Mouse (Mus musculus): Measurements from ENCODE around the gene Rgs3. TPM values are rescaled to one million over a fixed set of nuclear protein-coding genes. Genes with fewer than 3 reads are reported as not detected.

Gene Rgs3
- 10 to 100 TPM; 20.1 to 32.8 TPM for total RNA-seq (2021)
- long read RNA-seq, experiment 1, full-length matches to known transcripts, result 28 of 45 reads
- long read RNA-seq, experiment 1, partial matches to known transcripts, result 7 of 45 reads
- long read RNA-seq, experiment 1, other reads (novel, unspliced or antisense), result 10 of 45 reads
- long read RNA-seq, experiment 2, full-length matches to known transcripts, result 30 of 40 reads
- long read RNA-seq, experiment 2, partial matches to known transcripts, result 5 of 40 reads
- long read RNA-seq, experiment 2, other reads (novel, unspliced or antisense), result 5 of 40 reads

DNA sequence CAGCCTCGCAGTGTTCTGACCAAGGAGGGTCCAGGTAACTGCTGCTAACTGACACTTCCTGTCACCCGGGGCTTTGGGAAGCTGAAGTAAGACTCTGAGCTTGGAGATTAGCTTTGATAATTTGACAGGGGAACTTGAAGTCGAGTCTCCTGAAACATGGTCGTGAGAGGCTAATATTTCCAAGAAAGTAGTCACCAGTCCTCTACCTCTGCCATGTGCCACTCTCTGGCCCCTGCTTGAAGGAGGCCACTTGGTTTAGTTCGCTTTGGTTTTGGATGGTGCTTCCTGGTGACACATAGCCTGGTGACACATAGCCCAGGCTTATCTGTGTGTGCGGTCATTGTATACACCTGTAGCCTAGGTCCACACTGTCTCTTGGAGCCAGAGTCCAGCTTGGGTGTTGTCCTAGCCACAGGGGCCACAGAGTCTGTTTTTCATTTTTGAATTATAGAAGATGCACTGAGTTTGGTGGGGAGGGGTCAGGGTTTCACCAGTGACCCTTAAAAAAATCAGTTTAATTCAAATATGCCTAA is at the start of gene Rgs3:
TSS of gene Rgs3 (plus strand) at position 51 of the 533 bp plus-strand sequence.
- no peak for DNase-seq

DNA sequence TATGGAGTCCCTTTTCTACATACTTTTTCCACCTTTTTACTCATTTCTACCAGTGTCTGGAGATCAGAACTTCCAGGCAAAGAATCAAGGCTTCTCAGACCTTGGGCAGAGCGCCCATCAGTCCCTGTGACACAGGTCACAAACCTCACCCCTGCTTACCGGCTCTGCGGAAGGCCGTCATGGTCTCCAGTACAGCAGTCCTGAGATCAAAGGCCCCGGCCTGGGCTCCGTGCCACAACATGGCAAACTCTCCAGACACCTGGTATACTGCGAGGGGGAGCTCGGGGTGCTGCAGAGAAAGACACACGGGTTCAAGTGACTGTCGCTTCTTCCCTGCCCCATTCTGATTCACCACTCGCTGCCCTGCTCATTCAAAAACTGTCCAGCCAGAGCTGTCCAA is 49.7 kb upstream of the Rgs3 start:
- no peak for DNase-seq

DNA sequence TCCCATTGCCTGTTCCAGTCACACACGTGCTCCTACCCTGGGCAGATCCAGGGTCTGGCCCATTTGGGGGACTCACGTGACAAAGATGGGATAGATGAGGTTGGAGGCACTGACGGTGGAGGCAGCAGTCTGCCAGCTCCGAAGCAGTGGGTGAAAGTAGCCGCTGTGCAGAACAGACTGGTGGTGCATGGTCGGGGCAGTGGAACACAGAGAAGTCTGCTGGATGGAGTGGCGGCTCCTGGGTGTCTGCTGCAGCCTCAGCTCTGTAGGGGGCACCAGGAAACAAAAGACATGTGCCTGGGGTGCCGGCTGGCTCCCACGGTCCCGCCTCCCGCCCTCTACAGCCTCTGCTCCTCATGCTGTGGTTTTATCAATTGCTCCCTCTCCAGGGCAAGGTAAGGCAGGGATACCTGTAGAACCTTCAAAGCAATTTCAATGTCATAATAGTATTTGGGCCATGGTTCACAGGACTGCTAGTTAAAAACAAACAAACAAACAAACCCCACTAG is 45.6 kb upstream of the Rgs3 start:
- no peak for DNase-seq

DNA sequence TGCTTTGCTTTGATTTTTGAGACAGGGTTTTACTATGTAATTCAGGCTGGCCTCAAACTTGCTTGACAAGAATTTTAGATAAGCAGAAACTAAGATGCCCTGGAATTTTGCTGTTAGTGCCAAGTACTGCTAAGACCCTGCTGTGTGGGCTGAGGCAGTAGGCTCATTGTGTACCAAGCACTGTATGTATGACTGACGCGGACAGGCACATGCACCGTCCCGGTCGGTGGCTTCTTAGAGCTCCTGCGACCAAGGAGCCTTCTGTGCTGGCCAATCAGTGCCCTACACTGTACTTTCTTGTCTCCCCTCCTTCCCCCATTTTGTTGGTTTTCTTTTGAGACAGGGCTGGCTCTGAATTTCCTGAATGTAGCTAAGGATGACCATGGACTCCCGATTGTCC is 44.7 kb upstream of the Rgs3 start:
- DNase-seq, result no peak

DNA sequence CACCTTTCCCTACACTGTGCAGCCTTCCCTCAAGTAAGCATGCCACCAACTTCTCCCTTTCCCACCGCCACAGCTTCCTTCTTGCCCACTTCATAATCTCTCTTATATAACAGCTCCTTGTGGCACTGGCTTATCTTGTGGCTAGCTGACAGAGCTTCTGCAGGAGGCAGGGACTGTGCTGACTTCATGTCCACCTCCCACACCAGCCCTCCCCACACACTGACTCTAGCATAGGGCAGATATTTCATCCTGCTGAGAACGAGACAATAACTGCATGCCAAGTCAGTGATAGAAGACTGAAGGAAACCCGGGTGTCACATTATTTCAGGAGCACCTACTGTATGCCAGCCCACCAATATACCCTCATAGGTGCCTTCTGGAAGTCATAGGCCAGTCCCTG is 44.2 kb upstream of the Rgs3 start:
- no peak for DNase-seq

DNA sequence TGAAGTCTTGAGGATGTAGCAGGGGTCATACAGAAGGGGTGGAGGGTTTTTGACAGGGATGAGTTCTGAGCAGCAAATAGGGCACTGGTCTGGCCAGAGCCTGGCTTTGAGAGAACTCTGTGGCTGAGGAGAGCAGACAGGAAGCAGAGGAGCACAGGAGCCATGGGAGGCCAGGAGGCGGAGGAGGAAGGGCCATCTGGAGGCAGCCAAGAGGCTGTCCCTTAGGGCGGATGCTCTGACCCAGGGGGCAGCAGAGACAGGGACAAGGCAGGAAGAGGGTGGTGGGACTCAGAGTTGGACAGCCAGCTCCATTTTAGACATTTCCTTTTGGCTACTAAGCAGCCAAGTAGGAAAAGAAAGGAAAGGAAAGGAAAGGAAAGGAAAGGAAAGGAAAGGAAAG is 43.6 kb upstream of the Rgs3 start:
- no peak for DNase-seq

DNA sequence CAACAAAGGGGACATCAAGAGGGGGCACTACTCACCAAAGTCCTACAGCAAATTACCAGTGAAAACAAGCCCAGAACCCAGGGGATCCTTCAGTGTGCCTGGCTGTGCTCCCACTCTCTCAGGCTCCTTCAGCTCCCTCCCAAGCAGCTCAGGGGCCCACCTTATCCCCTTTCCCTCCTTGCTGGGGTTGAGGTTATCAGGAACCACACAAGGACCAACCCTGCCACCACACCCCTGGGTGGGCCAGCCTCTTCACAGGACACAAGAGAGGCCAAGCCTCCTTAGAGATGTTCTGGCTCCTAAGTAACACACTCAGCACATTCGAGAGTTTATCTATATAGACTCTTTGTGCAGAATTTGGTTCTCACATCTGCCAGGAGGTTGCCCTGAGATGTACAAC is 43.1 kb upstream of the Rgs3 start:
- no peak for DNase-seq

DNA sequence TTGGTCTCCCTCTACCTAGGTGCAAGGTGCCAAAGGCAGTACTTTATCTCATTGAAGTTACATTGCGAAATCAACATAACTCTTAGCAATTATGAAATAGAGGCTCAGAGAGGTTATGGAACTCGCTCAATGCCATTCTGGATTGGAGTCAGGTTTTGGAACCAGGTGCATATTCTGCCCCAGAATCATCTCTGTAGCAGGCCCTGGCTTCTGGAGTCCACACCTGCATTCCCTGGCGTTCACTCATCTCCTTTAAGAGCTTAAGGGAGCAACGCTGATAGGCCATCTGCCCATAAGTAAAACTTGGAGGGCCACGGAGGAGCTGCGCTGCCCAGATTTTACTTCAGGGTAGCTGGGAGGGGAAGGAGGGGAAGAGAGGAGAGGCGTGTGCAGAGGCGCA is 42.6 kb upstream of the Rgs3 start:
- DNase-seq, result no peak

DNA sequence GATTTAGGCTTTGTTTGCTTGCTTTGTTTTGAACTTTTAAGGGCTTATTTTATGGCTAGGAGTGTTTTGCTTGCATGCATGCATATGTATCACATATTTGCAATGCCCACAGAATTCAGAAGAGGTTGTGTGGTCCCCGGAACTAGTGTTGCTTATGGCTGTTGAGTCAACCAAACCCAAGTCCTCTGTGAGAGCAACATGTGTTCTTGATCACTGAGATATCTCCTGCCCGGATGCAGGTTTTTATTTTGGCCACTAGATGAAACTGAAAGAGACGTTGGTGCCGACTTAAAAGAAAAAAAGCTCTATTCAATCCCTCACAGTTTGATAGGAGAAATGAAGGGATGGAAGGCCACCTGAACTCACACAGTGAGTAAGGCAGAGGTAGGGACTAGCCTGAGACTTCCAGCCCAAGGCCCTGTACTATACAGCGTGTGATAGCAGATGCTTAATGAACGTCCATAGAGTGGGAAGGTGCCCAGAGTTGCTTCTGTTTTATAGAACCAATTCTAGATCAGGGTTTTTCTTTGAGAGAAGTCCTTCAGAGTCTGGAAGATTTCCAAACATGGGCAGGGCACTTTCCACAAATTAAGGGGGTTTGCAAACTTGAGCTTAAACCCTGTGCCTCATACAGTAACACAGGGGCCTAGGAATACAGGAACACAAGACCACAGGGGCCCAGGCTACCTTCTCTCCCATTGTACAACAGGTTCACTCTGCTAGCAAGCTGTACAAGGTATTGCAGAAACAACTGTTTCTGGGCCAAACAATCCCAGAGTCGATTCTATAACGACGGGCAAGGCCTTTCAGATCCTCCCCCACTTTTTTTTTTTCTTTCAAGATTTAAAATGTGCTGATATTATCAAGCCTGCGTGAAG is 41.9 kb upstream of the Rgs3 start:
- no peak for DNase-seq

DNA sequence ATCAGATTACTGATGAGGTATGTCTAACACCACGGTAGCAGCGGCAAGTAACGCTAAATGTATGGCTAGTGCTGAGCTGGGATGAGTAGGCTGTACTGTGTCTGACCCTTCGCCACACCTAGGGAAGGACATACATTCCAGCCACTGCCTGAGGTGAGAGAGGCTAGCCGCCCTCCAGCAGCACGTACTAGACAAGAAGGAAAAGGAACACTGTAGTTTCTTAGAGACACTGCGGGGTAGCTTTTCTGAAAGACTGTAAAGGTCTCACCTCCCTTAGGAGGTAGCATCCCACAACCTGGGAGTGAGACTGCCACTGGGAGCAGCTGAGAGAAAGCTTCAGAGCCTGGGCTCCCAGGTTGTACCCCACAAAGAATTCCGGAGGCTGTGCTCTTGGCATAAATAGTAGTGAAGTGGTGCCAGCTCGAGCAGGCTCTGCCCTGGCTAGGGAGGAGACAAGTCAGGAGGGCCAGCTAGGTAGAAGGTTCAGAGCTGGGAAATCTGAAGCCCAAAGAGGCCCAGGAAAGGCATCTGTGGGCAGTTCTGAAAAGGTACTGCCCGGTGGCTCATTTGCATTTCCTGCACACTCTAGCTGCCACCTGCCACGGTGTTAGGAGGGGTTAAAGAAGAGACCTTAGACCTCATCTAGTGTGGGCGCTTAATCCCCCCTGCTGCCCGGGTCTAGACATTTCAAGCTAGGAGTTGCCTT is 41.1 kb upstream of the Rgs3 start:
- DNase-seq, result no peak

DNA sequence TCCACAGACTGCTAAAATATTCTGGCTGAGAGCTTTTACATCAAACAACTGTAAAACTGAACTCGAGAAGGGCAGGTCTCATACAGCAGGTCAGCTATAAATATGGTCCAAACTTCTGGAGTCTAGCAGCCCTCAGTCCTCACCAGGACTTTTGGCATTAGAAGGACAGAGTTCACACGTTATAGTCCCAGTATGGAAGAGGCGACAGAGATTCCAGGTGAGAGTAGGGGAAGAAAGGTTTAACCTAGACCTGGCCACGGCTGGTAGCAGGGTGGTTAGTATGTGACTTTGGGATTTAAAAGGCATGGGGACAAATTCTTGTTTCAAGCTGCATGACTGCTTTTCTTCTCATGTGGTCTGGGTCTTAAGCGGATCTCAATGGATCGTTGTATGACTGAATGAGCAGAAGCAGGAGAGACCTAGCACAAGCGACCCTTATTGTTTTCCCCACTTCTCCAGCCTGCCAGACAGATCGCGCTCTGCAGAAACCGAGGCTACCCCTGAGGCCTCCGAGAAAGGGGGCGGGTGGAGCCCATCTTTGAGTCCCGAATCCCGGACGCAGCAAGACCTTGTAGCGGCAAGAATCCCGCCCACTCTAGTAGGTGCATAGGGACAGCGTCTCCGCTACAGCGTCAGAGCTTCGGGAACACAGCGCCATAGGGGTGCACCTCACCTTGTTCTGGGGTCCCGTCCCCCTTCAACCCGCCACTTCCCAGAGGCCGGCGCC is 40.4 kb upstream of the Rgs3 start:
- no peak for DNase-seq

DNA sequence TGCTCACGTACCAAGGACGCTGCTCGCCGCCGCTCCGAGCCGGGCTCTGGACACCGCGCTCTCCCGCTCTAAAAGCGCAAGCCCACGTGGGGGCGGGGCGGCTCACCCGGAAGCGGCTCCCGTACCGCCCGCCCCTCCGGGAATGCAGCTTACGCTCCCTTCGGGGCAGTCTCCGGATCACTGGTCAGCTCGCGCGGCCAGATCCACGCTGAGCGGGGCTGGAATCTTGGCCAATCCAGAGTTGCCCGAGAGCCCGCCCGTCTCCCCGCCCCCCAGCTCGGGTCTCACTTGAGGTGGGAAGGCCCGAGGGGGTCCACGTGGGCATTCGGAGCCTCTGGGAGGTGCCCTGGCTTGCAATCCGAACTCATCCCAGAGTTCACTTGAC is 39.8 kb upstream of the Rgs3 start, which contains the start of gene Alad:
TSS of gene Alad (minus strand) at position 70 of the 385 bp plus-strand sequence.
- DNase-seq, result peak; percentile 88

DNA sequence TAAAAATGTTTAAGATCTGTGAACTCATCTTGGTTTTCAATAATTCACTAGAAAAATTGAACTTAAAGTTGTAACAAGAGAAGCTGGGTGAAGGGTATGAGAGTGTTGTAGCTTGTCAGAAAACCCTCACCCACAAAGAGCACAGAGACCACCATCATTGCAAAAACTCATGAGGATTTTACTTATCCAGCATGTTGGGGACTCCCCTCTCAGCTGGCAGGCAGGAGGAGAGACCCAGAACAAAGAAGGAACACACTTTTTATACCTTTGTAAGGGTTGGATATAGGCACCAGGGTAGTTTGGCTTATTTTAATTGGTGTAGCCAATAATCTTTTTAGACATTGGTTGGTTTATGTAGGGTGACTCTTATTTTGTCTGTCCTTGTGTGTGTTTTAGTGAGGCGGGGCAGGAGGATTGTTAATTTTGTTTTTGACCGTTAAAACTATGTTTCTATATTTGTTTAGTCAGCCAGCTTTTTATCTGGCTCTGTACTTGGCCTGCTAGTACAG is 38.7 kb upstream of the Rgs3 start:
- DNase-seq, result no peak

DNA sequence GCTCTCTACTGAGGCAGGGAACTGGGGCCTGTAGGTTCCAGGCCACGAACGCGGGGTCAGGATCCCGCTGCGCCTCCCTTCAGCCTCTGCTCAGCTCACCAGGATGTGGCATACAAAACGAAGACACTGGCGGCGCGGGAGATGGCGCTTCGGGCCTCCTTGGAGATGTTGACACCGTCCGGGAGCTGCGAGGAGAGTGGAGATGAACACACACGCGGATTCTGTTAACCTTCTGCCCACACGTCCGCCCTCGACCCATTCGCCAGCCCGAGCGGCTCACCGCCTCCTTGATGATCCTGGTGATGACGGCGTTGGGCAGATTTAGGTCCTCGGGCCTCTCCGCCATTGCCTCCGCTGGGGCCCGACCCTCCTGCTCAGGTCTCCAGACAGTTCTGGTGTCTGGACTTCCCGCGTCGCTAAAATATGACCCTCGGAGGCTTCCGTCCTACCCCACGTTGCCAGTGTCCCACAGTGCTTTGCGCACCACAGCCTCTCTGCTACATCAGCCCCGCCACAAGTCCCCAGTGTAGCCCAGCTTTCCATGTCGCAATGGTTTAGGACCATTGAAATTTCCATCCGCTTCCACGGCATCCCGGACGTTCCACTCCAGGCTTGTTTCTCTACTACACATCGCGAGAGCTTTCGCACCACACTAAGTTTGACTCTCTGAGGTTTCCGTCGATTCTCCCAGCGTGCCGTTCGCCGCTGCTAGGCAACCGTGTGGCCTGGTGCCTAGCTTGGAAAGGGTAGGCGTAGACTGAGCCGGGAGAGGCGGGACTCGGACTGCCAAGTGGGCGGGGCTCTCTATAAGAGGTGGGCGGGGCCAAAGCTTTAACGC is 34.8 kb upstream of the Rgs3 start, which contains the start of the genes Pole3 and 4933430I17Rik:
TSS of gene Pole3 (minus strand) at position 418 of the 838 bp plus-strand sequence.
TSS of gene 4933430I17Rik (plus strand) at position 719 of the 838 bp plus-strand sequence.
- DNase-seq, result peak; percentile 99

DNA sequence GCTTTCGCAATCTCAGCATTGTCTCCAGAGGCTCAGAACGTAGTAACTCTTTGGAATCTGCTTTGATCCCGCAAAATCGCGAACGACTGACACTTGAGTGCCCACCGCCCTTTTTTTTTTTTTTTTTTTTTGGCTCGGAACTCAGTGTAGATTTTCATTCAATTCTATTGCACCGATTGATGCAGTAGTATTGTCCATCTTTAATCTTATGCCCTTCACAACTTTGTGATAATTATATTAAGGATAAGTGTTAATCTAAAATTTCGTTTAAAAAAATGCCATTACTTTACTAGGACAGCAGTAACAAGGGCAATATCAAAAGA is 34.2 kb upstream of the Rgs3 start:
- no peak for DNase-seq

DNA sequence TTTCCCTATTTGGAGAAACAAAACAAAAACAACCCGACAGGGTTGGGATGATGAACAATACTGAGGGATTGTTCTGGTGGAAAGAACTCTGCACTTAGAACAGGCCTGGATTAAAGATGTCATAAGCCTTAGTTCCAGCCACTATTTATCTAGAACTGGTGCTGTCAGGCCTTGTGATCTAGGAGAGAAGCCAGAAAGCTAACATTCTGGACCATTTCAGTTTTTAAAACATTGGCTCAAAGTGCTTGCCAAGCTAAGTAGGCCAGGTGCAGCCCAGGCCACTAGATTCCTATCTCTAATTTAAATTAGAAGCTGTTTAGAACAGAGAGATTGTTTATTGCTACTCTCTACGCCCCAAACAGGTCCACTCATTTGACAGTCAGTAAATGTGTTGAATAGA is 33.4 kb upstream of the Rgs3 start:
- no peak for DNase-seq

DNA sequence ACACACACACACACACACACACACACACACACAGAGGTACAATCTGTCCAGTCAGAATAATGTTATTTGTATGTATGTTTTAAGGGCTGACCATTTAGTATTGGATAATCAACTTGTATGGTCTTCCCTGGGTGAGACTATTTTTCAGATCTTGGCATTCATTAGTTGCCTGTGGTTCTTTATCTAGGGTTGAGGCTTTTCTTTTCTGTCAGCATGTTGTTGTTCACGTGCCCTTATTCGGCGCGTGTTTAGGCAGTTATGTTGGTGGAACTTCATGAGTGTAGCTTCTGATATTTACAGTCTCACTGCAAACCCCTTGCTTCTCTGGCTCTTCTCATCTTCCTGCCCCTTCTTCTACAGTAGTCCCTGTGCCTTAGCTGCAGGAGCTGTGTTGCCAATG is 32.0 kb upstream of the Rgs3 start:
- no peak for DNase-seq

DNA sequence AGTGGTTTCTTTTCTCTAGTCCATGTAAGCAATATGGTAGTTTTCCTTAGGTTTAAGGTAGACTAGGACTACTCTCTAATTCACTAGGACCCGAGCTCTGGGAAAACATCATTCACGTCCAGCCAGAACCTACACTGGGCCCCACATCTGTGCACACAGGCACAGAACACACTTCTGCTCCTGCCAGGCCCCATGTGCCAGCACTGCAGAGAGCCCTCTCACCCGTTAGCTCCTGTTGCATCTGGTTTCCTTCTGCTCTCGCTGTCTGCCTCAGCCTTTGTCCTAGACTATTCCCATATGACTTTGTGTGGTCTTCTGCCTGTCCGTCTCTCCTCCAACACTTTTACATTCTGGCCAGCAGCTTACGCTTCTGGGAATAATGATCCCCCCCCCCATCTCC is 25.9 kb upstream of the Rgs3 start:
- no peak for DNase-seq

DNA sequence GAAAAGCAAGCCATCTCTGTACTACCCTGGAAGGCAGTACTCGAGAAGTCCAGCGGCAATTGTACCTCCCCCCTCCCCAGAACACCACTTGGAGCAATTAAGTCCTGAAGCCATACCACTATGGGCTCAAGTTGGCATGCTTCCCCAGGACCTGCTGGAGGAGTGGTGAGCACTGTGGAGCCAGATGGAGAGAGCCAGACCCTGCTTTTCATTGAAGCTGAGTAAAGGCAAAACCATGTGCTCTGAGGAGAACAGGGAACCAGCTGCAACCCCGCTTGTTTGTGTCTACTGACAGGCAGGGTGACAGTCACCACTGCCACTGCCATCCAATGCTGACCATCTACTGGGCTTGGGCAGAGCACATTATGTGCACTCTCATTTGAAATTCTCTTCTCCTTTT is 17.8 kb upstream of the Rgs3 start:
- no peak for DNase-seq

DNA sequence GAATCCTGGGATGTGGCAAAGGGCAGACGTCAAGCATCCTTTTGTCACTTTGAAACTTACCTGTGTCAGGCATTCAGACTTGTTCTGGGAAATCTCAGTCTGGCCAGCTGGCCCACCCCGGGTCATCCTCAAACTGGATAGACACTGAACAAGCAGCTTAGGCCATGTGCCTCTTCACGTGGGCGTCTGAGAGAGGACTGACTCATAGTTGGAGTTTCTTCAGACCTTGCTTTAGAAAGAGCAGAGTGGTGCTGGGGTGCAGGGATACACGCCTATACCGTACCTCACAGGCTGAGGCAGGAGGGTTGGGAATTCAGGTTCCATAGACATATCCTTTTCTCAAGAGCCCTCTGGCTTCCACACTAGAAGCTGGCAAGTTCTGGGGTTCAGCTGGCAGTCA is 15.9 kb upstream of the Rgs3 start:
- DNase-seq, result no peak

DNA sequence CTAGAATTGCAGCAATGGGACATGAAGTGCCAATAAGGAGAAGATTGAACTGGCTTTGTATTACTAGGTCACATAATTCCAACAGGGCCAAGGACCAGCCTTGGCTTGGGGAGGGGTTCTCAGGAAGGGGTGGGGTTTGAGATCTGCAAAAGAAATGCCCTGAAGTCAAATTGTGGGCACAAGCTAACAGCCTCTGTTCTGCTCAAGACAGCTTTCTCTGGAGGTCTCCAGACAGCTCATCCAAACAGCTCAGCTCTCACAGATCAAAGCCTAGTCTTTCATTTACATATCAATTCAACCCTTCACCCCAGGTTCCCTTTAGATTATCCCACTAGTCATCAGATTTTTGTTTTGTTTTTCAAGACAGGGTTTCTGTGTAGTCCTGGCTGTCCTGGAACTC is 14.8 kb upstream of the Rgs3 start:
- DNase-seq, result no peak

Measured in gastrocnemius, postnatal 10 days (tissue).